Mouse (Mus musculus): Measurements from ENCODE around the gene Rpp25.

DNA sequence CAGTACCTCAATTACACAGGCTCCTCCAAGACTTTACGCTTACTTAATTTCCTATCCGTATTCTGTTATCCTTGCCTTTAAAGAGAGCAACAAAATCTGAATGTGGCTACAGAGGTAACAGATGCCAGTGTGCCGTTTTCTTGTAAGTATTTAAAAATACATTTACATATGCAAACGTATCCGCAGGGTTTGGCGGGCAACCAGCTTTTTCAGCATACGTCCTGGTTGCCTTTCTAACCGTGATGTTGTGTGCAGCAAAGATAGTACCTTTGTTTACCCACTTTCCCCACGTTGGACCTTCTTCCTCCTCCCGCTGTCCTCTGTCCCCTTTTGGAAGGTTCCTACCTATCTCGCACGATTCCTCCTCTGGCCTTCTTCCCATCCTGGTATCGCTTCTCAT lies 2.4 kb upstream of the Rpp25 start:
- TF ChIP-seq CTCF (IDR thresholded peaks at IDR 0.05; ENCODE audit: extremely low read depth, insufficient read depth, low read length) (no peak), POLR2A (IDR thresholded peaks at IDR 0.05; ENCODE audit: extremely low read depth, insufficient read depth, low read length) (no peak)

Measured in cortical plate, adult 2 months (tissue).